Mouse (Mus musculus): Measurements from ENCODE around the gene Chtop. TPM values are rescaled to one million over a fixed set of nuclear protein-coding genes. Genes with fewer than 3 reads are reported as not detected.
A peak's percentile ranks its signal among the peaks of the same experiment; 100 is the strongest.

Chtop gene
- polyA plus RNA-seq (2016; fragmentation: Nextera tagmentation; extraction: Ambion mirVana), result 210 and 213 TPM in 2 replicates

GRCm38 (mm10) chr3:90508950-90509746, at the start of gene Chtop:
Gene Chtop (minus strand): TSS chr3:90509498.
- peaks cover 24% of the 10 kb centered on the region for H3K4me1 ChIP-seq (replicated peaks)
- peak within 1 kb of the TSS; percentile 94 for H3K9ac ChIP-seq (replicated peaks)
- H3K4me2 ChIP-seq, result peak within 1 kb of the TSS; percentile 61
- peaks cover 23% of the 10 kb centered on the region for H3K27me3 ChIP-seq
- peak; percentile 87 for ATAC-seq (ENCODE audit: insufficient number of reproducible peaks, insufficient read depth, low FRiP score, low TSS enrichment, low read depth)
- H3K9me3 ChIP-seq, result no peaks in the 10 kb centered on the region
- WGBS, result under 1% methylated on average over 66 of the region's 66 CpGs
- peak within 1 kb of the TSS; percentile 92 for H3K27ac ChIP-seq
- peaks cover 39% of the 10 kb centered on the region for H3K36me3 ChIP-seq
- H3K4me3 ChIP-seq (replicated peaks), result peak within 1 kb of the TSS; percentile 69

GRCm38 (mm10) chr3:90555954-90556353, 46.7 kb upstream of the Chtop start:
- H3K4me1 ChIP-seq (replicated peaks), result no peaks in the 10 kb centered on the region
- H3K36me3 ChIP-seq, result no peaks in the 10 kb centered on the region
- no peak overlapping the region for H3K4me3 ChIP-seq (replicated peaks)
- no peak for ATAC-seq (ENCODE audit: insufficient number of reproducible peaks, insufficient read depth, low FRiP score, low TSS enrichment, low read depth)
- no peaks in the 10 kb centered on the region for H3K9me3 ChIP-seq
- no peak overlapping the region for H3K27ac ChIP-seq
- H3K27me3 ChIP-seq, result no peaks in the 10 kb centered on the region
- H3K9ac ChIP-seq (replicated peaks), result no peak overlapping the region
- 69% methylated on average over 5 of the region's 5 CpGs for WGBS
- no peak overlapping the region for H3K4me2 ChIP-seq

GRCm38 (mm10) chr3:90552231-90552630, 42.9 kb upstream of the Chtop start:
- H3K27ac ChIP-seq, result no peak overlapping the region
- H3K27me3 ChIP-seq, result no peaks in the 10 kb centered on the region
- no peak overlapping the region for H3K4me3 ChIP-seq (replicated peaks)
- H3K36me3 ChIP-seq, result no peaks in the 10 kb centered on the region
- no peak overlapping the region for H3K9ac ChIP-seq (replicated peaks)
- H3K9me3 ChIP-seq, result no peaks in the 10 kb centered on the region
- WGBS, result 85% methylated on average over 2 of the region's 2 CpGs
- H3K4me1 ChIP-seq (replicated peaks), result peaks cover 16% of the 10 kb centered on the region
- H3K4me2 ChIP-seq, result no peak overlapping the region
- no peak for ATAC-seq (ENCODE audit: insufficient number of reproducible peaks, insufficient read depth, low FRiP score, low TSS enrichment, low read depth)

GRCm38 (mm10) chr3:90550421-90550790, 41.1 kb upstream of the Chtop start:
- no peak overlapping the region for H3K27ac ChIP-seq
- H3K4me1 ChIP-seq (replicated peaks), result peaks cover 16% of the 10 kb centered on the region
- no peaks in the 10 kb centered on the region for H3K36me3 ChIP-seq
- no peak overlapping the region for H3K4me3 ChIP-seq (replicated peaks)
- H3K4me2 ChIP-seq, result no peak overlapping the region
- 83% methylated on average over 2 of the region's 2 CpGs for WGBS
- ATAC-seq (ENCODE audit: insufficient number of reproducible peaks, insufficient read depth, low FRiP score, low TSS enrichment, low read depth), result peak; percentile 67; the same call in 1 of the 2 replicates
- no peaks in the 10 kb centered on the region for H3K9me3 ChIP-seq
- no peak overlapping the region for H3K9ac ChIP-seq (replicated peaks)
- no peaks in the 10 kb centered on the region for H3K27me3 ChIP-seq

- ATAC-seq (ENCODE audit: insufficient number of reproducible peaks, insufficient read depth, low FRiP score, low TSS enrichment, low read depth), result peak; percentile 67
- no peaks in the 10 kb centered on the region for H3K36me3 ChIP-seq
- 13% methylated on average over 5 of the region's 5 CpGs for WGBS
- H3K9ac ChIP-seq (replicated peaks), result no peak overlapping the region
- no peaks in the 10 kb centered on the region for H3K27me3 ChIP-seq
- H3K9me3 ChIP-seq, result no peaks in the 10 kb centered on the region
- H3K4me1 ChIP-seq (replicated peaks), result peaks cover 16% of the 10 kb centered on the region
- no peak overlapping the region for H3K4me2 ChIP-seq
- H3K4me3 ChIP-seq (replicated peaks), result no peak overlapping the region
- no peak overlapping the region for H3K27ac ChIP-seq
Observed at GRCm38 (mm10) chr3:90549676-90550420, 40.5 kb upstream of the Chtop start.

- WGBS, result 72% methylated on average over 4 of the region's 4 CpGs
- Histone ChIP-seq H3K9me3 (no peaks in the 10 kb centered on the region), H3K36me3 (no peaks in the 10 kb centered on the region), H3K27me3 (peaks cover 19% of the 10 kb centered on the region; the same call in 1 of the 2 replicates), H3K4me2 (no peak overlapping the region), H3K4me3 (replicated peaks) (no peak overlapping the region), H3K9ac (replicated peaks) (no peak overlapping the region), H3K4me1 (replicated peaks) (peaks cover 3% of the 10 kb centered on the region; the same call in 1 of the 2 replicates), H3K27ac (no peak overlapping the region)
- ATAC-seq (ENCODE audit: insufficient number of reproducible peaks, insufficient read depth, low FRiP score, low TSS enrichment, low read depth), result no peak
Observed at GRCm38 (mm10) chr3:90540904-90541303, 31.6 kb upstream of the Chtop start.

- WGBS, result 72% methylated on average over 5 of the region's 5 CpGs
Observed at GRCm38 (mm10) chr3:90537905-90538296, 28.6 kb upstream of the Chtop start.

GRCm38 (mm10) chr3:90537141-90537904, 28.0 kb upstream of the Chtop start, which contains the start of gene S100a16:
Gene S100a16 (plus strand): TSS chr3:90537254.
- H3K4me2 ChIP-seq, result no peak within 1 kb of the TSS
- WGBS, result 45% methylated on average over 10 of the region's 10 CpGs
- H3K4me1 ChIP-seq (replicated peaks), result peaks cover 3% of the 10 kb centered on the region; the same call in 1 of the 2 replicates
- H3K4me3 ChIP-seq (replicated peaks), result no peak within 1 kb of the TSS
- no peak within 1 kb of the TSS for H3K9ac ChIP-seq (replicated peaks)
- no peaks in the 10 kb centered on the region for H3K36me3 ChIP-seq
- ATAC-seq (ENCODE audit: insufficient number of reproducible peaks, insufficient read depth, low FRiP score, low TSS enrichment, low read depth), result no peak
- no peaks in the 10 kb centered on the region for H3K9me3 ChIP-seq
- peaks cover 18% of the 10 kb centered on the region; the same call in 1 of the 2 replicates for H3K27me3 ChIP-seq
- H3K27ac ChIP-seq, result no peak within 1 kb of the TSS

More at GRCm38 (mm10) chr3:90537905-90538296, 28.6 kb upstream of the Chtop start:
- peaks cover 3% of the 10 kb centered on the region; the same call in 1 of the 2 replicates for H3K4me1 ChIP-seq (replicated peaks)
- peaks cover 19% of the 10 kb centered on the region; the same call in 1 of the 2 replicates for H3K27me3 ChIP-seq
- H3K9me3 ChIP-seq, result no peaks in the 10 kb centered on the region
- no peaks in the 10 kb centered on the region for H3K36me3 ChIP-seq
- H3K27ac ChIP-seq, result no peak overlapping the region
- no peak overlapping the region for H3K9ac ChIP-seq (replicated peaks)
- no peak overlapping the region for H3K4me2 ChIP-seq
- no peak overlapping the region for H3K4me3 ChIP-seq (replicated peaks)
- no peak for ATAC-seq (ENCODE audit: insufficient number of reproducible peaks, insufficient read depth, low FRiP score, low TSS enrichment, low read depth)

GRCm38 (mm10) chr3:90535446-90535845, 26.1 kb upstream of the Chtop start:
- WGBS, result 65% methylated on average over 1 of the region's 1 CpGs
- H3K9ac ChIP-seq (replicated peaks), result no peak overlapping the region
- H3K4me2 ChIP-seq, result no peak overlapping the region
- peaks cover 10% of the 10 kb centered on the region; the same call in 1 of the 2 replicates for H3K27me3 ChIP-seq
- no peak overlapping the region for H3K4me3 ChIP-seq (replicated peaks)
- ATAC-seq (ENCODE audit: insufficient number of reproducible peaks, insufficient read depth, low FRiP score, low TSS enrichment, low read depth), result no peak
- H3K27ac ChIP-seq, result no peak overlapping the region
- H3K4me1 ChIP-seq (replicated peaks), result peaks cover 3% of the 10 kb centered on the region; the same call in 1 of the 2 replicates
- no peaks in the 10 kb centered on the region for H3K36me3 ChIP-seq
- H3K9me3 ChIP-seq, result no peaks in the 10 kb centered on the region

- Histone ChIP-seq H3K4me1 (replicated peaks) (no peaks in the 10 kb centered on the region), H3K9ac (replicated peaks) (no peak overlapping the region), H3K4me2 (no peak overlapping the region), H3K27me3 (0 out of 2 replicates have a peak, but pooled peaks cover 4% of the 10 kb centered on the region), H3K9me3 (no peaks in the 10 kb centered on the region), H3K27ac (no peak overlapping the region), H3K36me3 (no peaks in the 10 kb centered on the region), H3K4me3 (replicated peaks) (no peak overlapping the region)
- 68% methylated on average over 5 of the region's 5 CpGs for WGBS
- no peak for ATAC-seq (ENCODE audit: insufficient number of reproducible peaks, insufficient read depth, low FRiP score, low TSS enrichment, low read depth)
Observed at GRCm38 (mm10) chr3:90531713-90532112, 22.4 kb upstream of the Chtop start.
